Mouse (Mus musculus) hindbrain, embryonic 13.5 days (tissue): Measurements from ENCODE around the gene Kalrn. TPM values are rescaled to one million over a fixed set of nuclear protein-coding genes. Genes with fewer than 3 reads are reported as not detected.

Experiments
- ATAC-seq: fragments of 200-750 bp; cut with Nextera tagmentation; 2 replicates; pipeline ENCODE4 v1.8.0; 2017; ENCODE audit warnings: moderate TSS enrichment; ENCODE audit not compliant: low FRiP score
- H3K27ac ChIP-seq: fragments of 300-500 bp; sonication (generic); 2 replicates; pipeline ENCODE4 v1.5.1; 2015; ENCODE audit warnings: inconsistent platforms, mild to moderate bottlenecking, moderate library complexity
- H3K27me3 ChIP-seq: fragments of 300-500 bp; sonication (generic); 2 replicates; pipeline ENCODE4 v1.6.1; 2015; ENCODE audit warnings: mild to moderate bottlenecking, inconsistent platforms
- H3K36me3 ChIP-seq: fragments of 300-500 bp; sonication (generic); 2 replicates; pipeline ENCODE4 v1.6.1; 2015; ENCODE audit warnings: mild to moderate bottlenecking, inconsistent platforms
- H3K4me1 ChIP-seq: fragments of 300-500 bp; sonication (generic); replicated peaks from 2 replicates; pipeline ENCODE4 v1.6.1; 2015; ENCODE audit warnings: inconsistent platforms
- H3K4me2 ChIP-seq: fragments of 300-500 bp; sonication (generic); 2 replicates; pipeline ENCODE4 v1.6.1; 2015; ENCODE audit warnings: inconsistent platforms, mild to moderate bottlenecking, moderate library complexity
- H3K4me3 ChIP-seq: fragments of 300-500 bp; sonication (generic); 2 replicates; pipeline ENCODE4 v1.5.1; 2015; ENCODE audit warnings: mild to moderate bottlenecking, inconsistent platforms
- H3K9ac ChIP-seq: fragments of 300-500 bp; sonication (generic); 2 replicates; pipeline ENCODE4 v1.6.1; 2015; ENCODE audit warnings: mild to moderate bottlenecking, inconsistent platforms
- H3K9me3 ChIP-seq: fragments of 300-500 bp; sonication (generic); 2 replicates; pipeline ENCODE4 v1.6.1; 2016; ENCODE audit warnings: inconsistent platforms
- WGBS: fragments of 180-500 bp; shearing (Covaris S2); methylation state at CpG from one replicate; pipeline ENCODE4 v1.1.7; 2015; 5-methylcytosine and 5-hydroxymethylcytosine counted together
- polyA plus RNA-seq: library from polyadenylated mRNA; unstranded; fragments of >200 nt; fragmentation: Nextera tagmentation; extraction: Ambion mirVana; gene quantifications from 2 replicates; pipeline ENCODE4 v1.2.1, GENCODE M21; 2015

Gene Kalrn
- polyA plus RNA-seq, 1 experiment from 2014 or later, result 31.5 TPM

GRCm38 (mm10) chr16:34254002-34254645 is 319.2 kb downstream of the Kalrn start:
- Histone ChIP-seq H3K27me3 (no peaks in the 10 kb centered on the region), H3K4me2 (no peak overlapping the region), H3K4me3 (no peak overlapping the region), H3K27ac (peak overlapping the region; percentile 25), H3K9ac (no peak overlapping the region), H3K9me3 (no peaks in the 10 kb centered on the region), H3K4me1 (peaks cover 29% of the 10 kb centered on the region), H3K36me3 (peaks cover 30% of the 10 kb centered on the region)
- peak; percentile 64 for ATAC-seq
- WGBS, result 58% methylated on average over 4 of the region's 4 CpGs

- ATAC-seq, result no peak
- no peaks in the 10 kb centered on the region for H3K27me3 ChIP-seq
- no peak overlapping the region for H3K4me3 ChIP-seq
- no peak overlapping the region for H3K27ac ChIP-seq
- H3K4me2 ChIP-seq, result no peak overlapping the region
- peaks cover 29% of the 10 kb centered on the region for H3K4me1 ChIP-seq
- no peak overlapping the region for H3K9ac ChIP-seq
- 98% methylated on average over 3 of the region's 3 CpGs for WGBS
- H3K9me3 ChIP-seq, result no peaks in the 10 kb centered on the region
- peaks cover 33% of the 10 kb centered on the region for H3K36me3 ChIP-seq
Measured at GRCm38 (mm10) chr16:34252670-34253069, 320.7 kb downstream of the Kalrn start.

GRCm38 (mm10) chr16:34248256-34248655 is 325.1 kb downstream of the Kalrn start:
- H3K4me1 ChIP-seq, result peaks cover under 1% of the 10 kb centered on the region; the same call in 1 of the 2 replicates
- no peak for ATAC-seq
- no peaks in the 10 kb centered on the region for H3K9me3 ChIP-seq
- H3K27me3 ChIP-seq, result no peaks in the 10 kb centered on the region
- no peak overlapping the region for H3K9ac ChIP-seq
- peaks cover 35% of the 10 kb centered on the region for H3K36me3 ChIP-seq
- 43% methylated on average over 4 of the region's 4 CpGs for WGBS
- no peak overlapping the region for H3K4me2 ChIP-seq
- no peak overlapping the region for H3K27ac ChIP-seq
- no peak overlapping the region for H3K4me3 ChIP-seq

- Histone ChIP-seq H3K4me2 (no peak overlapping the region), H3K36me3 (peaks cover 39% of the 10 kb centered on the region), H3K27ac (no peak overlapping the region), H3K27me3 (no peaks in the 10 kb centered on the region), H3K4me1 (no peaks in the 10 kb centered on the region), H3K9me3 (no peaks in the 10 kb centered on the region), H3K4me3 (no peak overlapping the region), H3K9ac (no peak overlapping the region)
- ATAC-seq, result no peak
- 96% methylated on average over 16 of the region's 16 CpGs for WGBS
Measured at GRCm38 (mm10) chr16:34241936-34242729, 331.2 kb downstream of the Kalrn start.

- Histone ChIP-seq H3K4me3 (no peak overlapping the region), H3K4me2 (no peak overlapping the region), H3K36me3 (peaks cover 41% of the 10 kb centered on the region), H3K9ac (no peak overlapping the region), H3K27ac (no peak overlapping the region), H3K4me1 (no peaks in the 10 kb centered on the region), H3K27me3 (no peaks in the 10 kb centered on the region), H3K9me3 (no peaks in the 10 kb centered on the region)
- ATAC-seq, result no peak
- 80% methylated on average over 4 of the region's 4 CpGs for WGBS
Measured at GRCm38 (mm10) chr16:34239618-34240017, 333.7 kb downstream of the Kalrn start.

GRCm38 (mm10) chr16:34236898-34237611 is 336.3 kb downstream of the Kalrn start:
- Histone ChIP-seq H3K4me2 (no peak overlapping the region), H3K36me3 (peaks cover 43% of the 10 kb centered on the region), H3K9ac (no peak overlapping the region), H3K9me3 (no peaks in the 10 kb centered on the region), H3K27ac (0 out of 2 replicates have a peak overlapping the region, but pooled peaks have one; percentile 10), H3K4me3 (no peak overlapping the region), H3K4me1 (peaks cover 3% of the 10 kb centered on the region; the same call in 1 of the 2 replicates), H3K27me3 (no peaks in the 10 kb centered on the region)
- ATAC-seq, result no peak
- WGBS, result 79% methylated on average over 12 of the region's 12 CpGs

GRCm38 (mm10) chr16:34235086-34235485 is 338.2 kb downstream of the Kalrn start:
- Histone ChIP-seq H3K9ac (no peak overlapping the region), H3K4me1 (peaks cover 14% of the 10 kb centered on the region; the same call in 1 of the 2 replicates), H3K36me3 (peaks cover 28% of the 10 kb centered on the region), H3K27ac (no peak overlapping the region), H3K27me3 (no peaks in the 10 kb centered on the region), H3K4me2 (no peak overlapping the region), H3K4me3 (no peak overlapping the region), H3K9me3 (no peaks in the 10 kb centered on the region)
- no peak for ATAC-seq
- 72% methylated on average over 11 of the region's 11 CpGs for WGBS

- no peak for ATAC-seq
- 48% methylated on average over 5 of the region's 5 CpGs for WGBS
- Histone ChIP-seq H3K27me3 (no peaks in the 10 kb centered on the region), H3K4me1 (peaks cover 20% of the 10 kb centered on the region; the same call in 1 of the 2 replicates), H3K9me3 (no peaks in the 10 kb centered on the region), H3K9ac (no peak overlapping the region), H3K4me2 (no peak overlapping the region), H3K36me3 (peaks cover 26% of the 10 kb centered on the region), H3K27ac (peak overlapping the region; percentile 6; the same call in 1 of the 2 replicates), H3K4me3 (no peak overlapping the region)
Measured at GRCm38 (mm10) chr16:34231952-34232351, 341.4 kb downstream of the Kalrn start.

GRCm38 (mm10) chr16:34231146-34231545 is 342.2 kb downstream of the Kalrn start:
- peak overlapping the region; percentile 52; the same call in 1 of the 2 replicates for H3K27ac ChIP-seq
- peaks cover 32% of the 10 kb centered on the region for H3K36me3 ChIP-seq
- ATAC-seq, result no peak
- peaks cover 20% of the 10 kb centered on the region; the same call in 1 of the 2 replicates for H3K4me1 ChIP-seq
- no peaks in the 10 kb centered on the region for H3K27me3 ChIP-seq
- no peaks in the 10 kb centered on the region for H3K9me3 ChIP-seq
- no peak overlapping the region for H3K4me2 ChIP-seq
- no peak overlapping the region for H3K9ac ChIP-seq
- no peak overlapping the region for H3K4me3 ChIP-seq
- 61% methylated on average over 2 of the region's 2 CpGs for WGBS

GRCm38 (mm10) chr16:34229350-34229749 is 344.0 kb downstream of the Kalrn start:
- Histone ChIP-seq H3K4me3 (no peak overlapping the region), H3K27me3 (no peaks in the 10 kb centered on the region), H3K36me3 (peaks cover 28% of the 10 kb centered on the region), H3K9ac (no peak overlapping the region), H3K9me3 (no peaks in the 10 kb centered on the region), H3K4me1 (peaks cover 20% of the 10 kb centered on the region; the same call in 1 of the 2 replicates), H3K4me2 (no peak overlapping the region), H3K27ac (no peak overlapping the region)
- ATAC-seq, result no peak
- 80% methylated on average over 8 of the region's 8 CpGs for WGBS

- Histone ChIP-seq H3K36me3 (peaks cover 24% of the 10 kb centered on the region), H3K4me3 (no peak overlapping the region), H3K4me2 (no peak overlapping the region), H3K9ac (no peak overlapping the region), H3K27ac (no peak overlapping the region), H3K4me1 (peaks cover 20% of the 10 kb centered on the region; the same call in 1 of the 2 replicates), H3K9me3 (no peaks in the 10 kb centered on the region), H3K27me3 (no peaks in the 10 kb centered on the region)
- WGBS, result 38% methylated on average over 5 of the region's 5 CpGs
- no peak for ATAC-seq
Measured at GRCm38 (mm10) chr16:34228661-34229060, 344.7 kb downstream of the Kalrn start.

GRCm38 (mm10) chr16:34212160-34212559 is 361.2 kb downstream of the Kalrn start:
- Histone ChIP-seq H3K4me2 (no peak overlapping the region), H3K27ac (no peak overlapping the region)

More at GRCm38 (mm10) chr16:34212160-34212559, 361.2 kb downstream of the Kalrn start:
- WGBS, result 88% methylated on average over 3 of the region's 3 CpGs
- H3K27me3 ChIP-seq, result no peaks in the 10 kb centered on the region
- H3K36me3 ChIP-seq, result peaks cover 72% of the 10 kb centered on the region
- H3K9ac ChIP-seq, result no peak overlapping the region
- H3K4me1 ChIP-seq, result no peaks in the 10 kb centered on the region
- no peak overlapping the region for H3K4me3 ChIP-seq
- H3K9me3 ChIP-seq, result no peaks in the 10 kb centered on the region
- no peak for ATAC-seq
